Mouse (Mus musculus): ENCODE measurements around the gene Calcoco2.

DNA sequence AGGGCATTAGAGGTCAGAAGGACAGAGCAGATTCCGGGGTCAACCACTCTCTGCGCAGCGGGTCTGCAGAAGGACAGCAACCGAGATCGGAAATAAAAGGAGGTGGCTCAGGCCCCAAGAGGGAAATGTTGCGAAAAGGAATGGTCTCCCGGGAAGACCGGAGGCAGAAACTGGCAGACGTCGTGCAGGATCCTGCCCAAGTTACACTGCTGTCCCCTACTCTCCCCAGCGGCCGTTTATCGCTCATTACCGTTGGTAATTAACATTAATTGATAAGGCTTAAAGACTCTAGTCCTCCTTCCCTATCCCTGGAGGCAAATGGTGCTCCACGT is 36.6 kb downstream of the Calcoco2 start:
- TF ChIP-seq GATA1 (IDR thresholded peaks at IDR 0.05; ENCODE audit: low read length), result no peak
- no peak for TF ChIP-seq TAL1 (IDR thresholded peaks at IDR 0.05; ENCODE audit: low read length)
